Mouse (Mus musculus): ENCODE measurements around the gene Dlx1.
A peak's percentile ranks its signal among the peaks of the same experiment; 100 is the strongest.

Gene Dlx1

GRCm38 (mm10) chr2:71522871-71523270 lies 5.0 kb upstream of the Dlx1 start:
- H3K36me3 ChIP-seq (ENCODE audit: insufficient read depth, low read length) = no peaks in the 10 kb centered on the region
- H3K9me3 ChIP-seq (ENCODE audit: low read length) = no peaks in the 10 kb centered on the region
- peaks cover 56% of the 10 kb centered on the region for H3K27me3 ChIP-seq (ENCODE audit: insufficient read depth, low read length)
- H3K4me1 ChIP-seq (replicated peaks; ENCODE audit: low read depth, low read length) = peaks cover 48% of the 10 kb centered on the region
- TF ChIP-seq NANOG (IDR thresholded peaks at IDR 0.05; ENCODE audit: borderline replicate concordance, low read length) = no peak
- no peak for TF ChIP-seq CTCF (conservative IDR thresholded peaks at IDR 0.05; ENCODE audit: low read length)
- no peak for TF ChIP-seq POU5F1 (IDR thresholded peaks at IDR 0.05; ENCODE audit: borderline replicate concordance, low read length)
- no peak overlapping the region for H3K4me3 ChIP-seq (replicated peaks; ENCODE audit: low read length)

GRCm38 (mm10) chr2:71523431-71523830 lies 4.5 kb upstream of the Dlx1 start:
- H3K27me3 ChIP-seq (ENCODE audit: insufficient read depth, low read length) = peaks cover 62% of the 10 kb centered on the region
- no peak for TF ChIP-seq NANOG (IDR thresholded peaks at IDR 0.05; ENCODE audit: borderline replicate concordance, low read length)
- TF ChIP-seq CTCF (conservative IDR thresholded peaks at IDR 0.05; ENCODE audit: low read length) = no peak
- TF ChIP-seq POU5F1 (IDR thresholded peaks at IDR 0.05; ENCODE audit: borderline replicate concordance, low read length) = no peak
- H3K9me3 ChIP-seq (ENCODE audit: low read length) = no peaks in the 10 kb centered on the region
- H3K36me3 ChIP-seq (ENCODE audit: insufficient read depth, low read length) = no peaks in the 10 kb centered on the region
- H3K4me1 ChIP-seq (replicated peaks; ENCODE audit: low read depth, low read length) = peaks cover 53% of the 10 kb centered on the region
- H3K4me3 ChIP-seq (replicated peaks; ENCODE audit: low read length) = no peak overlapping the region

- TF ChIP-seq POU5F1 (IDR thresholded peaks at IDR 0.05; ENCODE audit: borderline replicate concordance, low read length) = no peak
- no peak for TF ChIP-seq CTCF (conservative IDR thresholded peaks at IDR 0.05; ENCODE audit: low read length)
- no peak for TF ChIP-seq NANOG (IDR thresholded peaks at IDR 0.05; ENCODE audit: borderline replicate concordance, low read length)
- no peak overlapping the region for H3K4me3 ChIP-seq (replicated peaks; ENCODE audit: low read length)
- H3K36me3 ChIP-seq (ENCODE audit: insufficient read depth, low read length) = no peaks in the 10 kb centered on the region
- H3K27me3 ChIP-seq (ENCODE audit: insufficient read depth, low read length) = peaks cover 73% of the 10 kb centered on the region
- peaks cover 60% of the 10 kb centered on the region for H3K4me1 ChIP-seq (replicated peaks; ENCODE audit: low read depth, low read length)
- no peaks in the 10 kb centered on the region for H3K9me3 ChIP-seq (ENCODE audit: low read length)
Observed at GRCm38 (mm10) chr2:71524763-71525162, 3.1 kb upstream of the Dlx1 start.

DNA sequence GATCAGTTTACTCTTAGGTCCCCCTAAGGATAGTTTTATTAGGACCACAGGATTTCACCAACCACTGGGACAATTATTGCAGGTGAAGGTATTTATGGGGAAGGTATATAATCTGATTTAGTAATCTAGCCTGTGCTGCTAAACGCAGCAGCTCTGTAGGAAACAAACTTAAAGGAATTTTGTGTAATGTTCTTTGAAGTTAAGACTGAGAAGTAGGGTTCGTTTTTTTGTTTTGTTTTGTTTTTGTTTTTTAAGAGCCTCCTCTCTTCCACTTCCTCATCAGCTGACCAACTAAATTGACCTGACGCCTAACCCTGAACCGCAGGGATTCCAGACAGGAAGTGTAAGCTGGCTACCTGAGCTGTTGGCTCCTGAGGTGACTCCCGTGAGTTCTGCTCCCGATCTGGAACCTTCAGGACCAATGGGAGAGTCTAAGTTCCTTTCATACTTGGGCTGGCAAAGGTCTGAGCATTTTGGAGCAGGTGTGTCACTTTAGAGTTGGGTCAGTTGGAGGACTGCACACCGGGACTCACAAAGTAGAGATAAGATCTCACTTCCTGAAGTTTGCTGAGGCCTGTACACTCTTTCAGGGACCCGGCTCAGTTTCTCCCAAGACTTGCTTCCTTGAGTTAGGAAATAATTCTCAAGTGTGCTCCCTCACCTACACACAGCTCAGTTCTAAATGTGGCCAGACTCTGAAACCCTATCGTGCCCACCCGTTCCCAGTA lies 1.2 kb upstream of the Dlx1 start:
- no peak for TF ChIP-seq NANOG (IDR thresholded peaks at IDR 0.05; ENCODE audit: borderline replicate concordance, low read length)
- no peak for TF ChIP-seq CTCF (conservative IDR thresholded peaks at IDR 0.05; ENCODE audit: low read length)
- no peak for TF ChIP-seq POU5F1 (IDR thresholded peaks at IDR 0.05; ENCODE audit: borderline replicate concordance, low read length)
- H3K4me3 ChIP-seq (replicated peaks; ENCODE audit: low read length) = no peak overlapping the region
- H3K27me3 ChIP-seq (ENCODE audit: insufficient read depth, low read length) = peaks cover 90% of the 10 kb centered on the region
- H3K36me3 ChIP-seq (ENCODE audit: insufficient read depth, low read length) = no peaks in the 10 kb centered on the region
- peaks cover 72% of the 10 kb centered on the region for H3K4me1 ChIP-seq (replicated peaks; ENCODE audit: low read depth, low read length)
- no peaks in the 10 kb centered on the region for H3K9me3 ChIP-seq (ENCODE audit: low read length)

DNA sequence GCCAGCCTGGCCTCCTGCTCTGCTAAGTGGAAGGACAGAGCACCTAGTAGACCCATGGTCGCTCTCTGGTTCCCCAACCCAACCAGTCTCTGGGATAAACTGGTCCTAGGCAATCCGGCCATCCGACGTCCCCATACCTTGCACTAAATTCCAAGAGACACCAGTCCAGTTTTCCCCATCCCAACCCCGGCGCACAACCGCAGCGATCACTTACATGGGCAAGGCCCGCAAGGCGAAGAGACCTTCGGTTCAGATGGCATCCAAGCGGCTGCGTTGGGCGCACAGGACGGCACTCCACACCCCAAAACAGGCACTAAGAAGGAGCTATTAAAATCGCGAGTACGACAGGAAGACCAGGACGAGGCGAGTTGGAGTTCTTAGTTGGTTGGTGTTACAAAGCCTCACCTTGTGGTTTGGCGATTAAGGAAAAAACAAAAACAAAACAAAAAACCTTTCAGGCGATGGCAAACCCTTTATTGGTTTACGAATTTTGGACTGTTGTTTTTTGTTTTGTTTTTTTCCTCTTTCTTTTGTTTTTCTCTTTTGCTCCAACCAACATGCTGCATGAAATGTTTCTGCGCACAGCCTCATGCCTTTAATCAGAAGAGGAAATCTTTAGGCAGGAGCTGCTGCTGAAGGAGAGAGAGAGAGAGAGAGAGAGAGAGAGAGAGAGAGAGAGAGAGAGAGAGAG lies 445 bp upstream of the Dlx1 start:
- no peaks in the 10 kb centered on the region for H3K9me3 ChIP-seq (ENCODE audit: low read length)
- TF ChIP-seq POU5F1 (IDR thresholded peaks at IDR 0.05; ENCODE audit: borderline replicate concordance, low read length) (no peak), NANOG (IDR thresholded peaks at IDR 0.05; ENCODE audit: borderline replicate concordance, low read length) (no peak), CTCF (conservative IDR thresholded peaks at IDR 0.05; ENCODE audit: low read length) (no peak)

DNA sequence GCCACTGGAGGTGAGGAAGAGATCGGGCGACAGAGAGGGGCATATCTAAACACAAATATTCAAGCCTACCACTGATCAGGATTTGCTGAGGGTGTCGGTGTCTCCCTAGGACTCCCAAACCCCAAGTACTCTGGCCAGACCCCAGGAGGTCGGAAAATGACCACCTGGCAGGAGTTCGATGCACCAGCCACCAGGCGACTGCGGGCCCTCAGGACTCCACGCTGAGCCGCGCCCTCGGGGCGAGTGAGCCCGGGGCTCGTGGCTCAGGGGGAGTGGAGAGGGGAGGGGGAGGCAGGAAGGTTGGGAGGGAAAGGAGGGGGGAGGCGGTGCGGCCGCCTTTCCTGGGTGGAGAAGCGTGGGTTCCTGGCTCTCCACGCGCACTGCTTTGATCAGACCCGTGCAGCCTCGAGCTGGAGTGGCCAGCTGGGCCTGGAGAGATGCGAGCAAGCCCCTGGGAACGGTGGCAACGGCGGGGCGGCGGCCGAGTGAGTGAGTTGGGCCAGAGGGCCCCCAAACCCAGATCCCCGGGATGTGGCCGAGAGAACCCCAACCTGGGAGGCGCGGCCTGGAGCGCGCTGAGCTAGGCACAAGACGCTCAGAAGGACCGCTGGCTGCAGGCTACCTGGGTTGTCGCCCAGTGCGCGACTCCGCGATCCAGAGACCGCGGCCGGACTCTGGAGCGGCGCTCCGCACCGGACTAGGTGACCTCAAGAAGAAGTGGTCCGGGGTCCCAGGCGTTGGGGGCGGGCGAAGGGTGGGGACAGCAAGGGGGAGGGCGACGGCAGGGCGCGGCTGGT lies 999 bp downstream of the Dlx1 start:
- Histone ChIP-seq H3K4me3 (replicated peaks; ENCODE audit: low read length) (peak overlapping the region; percentile 83), H3K4me1 (replicated peaks; ENCODE audit: low read depth, low read length) (peaks cover 76% of the 10 kb centered on the region), H3K9me3 (ENCODE audit: low read length) (no peaks in the 10 kb centered on the region), H3K36me3 (ENCODE audit: insufficient read depth, low read length) (no peaks in the 10 kb centered on the region), H3K27me3 (ENCODE audit: insufficient read depth, low read length) (peaks cover 96% of the 10 kb centered on the region)
- TF ChIP-seq NANOG (IDR thresholded peaks at IDR 0.05; ENCODE audit: borderline replicate concordance, low read length) = no peak
- no peak for TF ChIP-seq CTCF (conservative IDR thresholded peaks at IDR 0.05; ENCODE audit: low read length)
- TF ChIP-seq POU5F1 (IDR thresholded peaks at IDR 0.05; ENCODE audit: borderline replicate concordance, low read length) = no peak

More for the DNA sequence above, 445 bp upstream of the Dlx1 start:
- Histone ChIP-seq H3K36me3 (ENCODE audit: insufficient read depth, low read length) (no peaks in the 10 kb centered on the region), H3K4me1 (replicated peaks; ENCODE audit: low read depth, low read length) (peaks cover 79% of the 10 kb centered on the region), H3K27me3 (ENCODE audit: insufficient read depth, low read length) (peaks cover 96% of the 10 kb centered on the region), H3K4me3 (replicated peaks; ENCODE audit: low read length) (no peak overlapping the region)

DNA sequence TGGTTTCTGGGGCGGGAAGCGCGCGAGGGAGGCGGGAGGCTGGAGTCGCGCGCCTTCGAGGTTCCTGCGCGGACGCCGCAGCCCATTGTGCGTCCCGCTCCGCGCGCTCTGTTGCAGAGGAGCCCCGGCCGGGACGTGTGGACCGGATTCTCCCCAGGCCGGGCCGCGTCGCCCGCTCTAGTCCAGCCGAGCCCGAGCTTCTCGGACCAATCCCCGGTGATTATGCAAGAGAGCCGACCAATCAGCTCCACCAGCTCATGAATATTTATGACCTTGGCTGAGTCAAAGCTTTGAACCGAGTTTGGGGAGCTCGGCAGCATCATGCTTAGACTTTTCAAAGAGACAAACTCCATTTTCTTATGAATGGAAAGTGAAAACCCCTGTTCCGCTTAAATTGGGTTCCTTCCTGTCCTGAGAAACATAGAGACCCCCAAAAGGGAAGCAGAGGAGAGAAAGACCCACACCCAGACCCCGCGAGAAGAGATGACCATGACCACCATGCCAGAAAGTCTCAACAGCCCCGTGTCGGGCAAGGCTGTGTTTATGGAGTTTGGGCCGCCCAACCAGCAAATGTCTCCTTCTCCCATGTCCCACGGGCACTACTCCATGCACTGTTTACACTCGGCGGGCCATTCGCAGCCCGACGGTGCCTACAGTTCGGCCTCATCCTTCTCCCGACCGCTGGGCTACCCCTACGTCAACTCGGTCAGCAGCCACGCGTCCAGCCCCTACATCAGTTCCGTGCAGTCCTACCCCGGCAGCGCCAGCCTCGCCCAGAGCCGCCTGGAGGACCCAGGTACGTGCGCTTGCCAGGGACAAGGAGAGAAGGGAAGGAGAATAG lies 1.8 kb downstream of the Dlx1 start:
- H3K9me3 ChIP-seq (ENCODE audit: low read length) = no peaks in the 10 kb centered on the region
- peaks cover 98% of the 10 kb centered on the region for H3K27me3 ChIP-seq (ENCODE audit: insufficient read depth, low read length)
- H3K36me3 ChIP-seq (ENCODE audit: insufficient read depth, low read length) = no peaks in the 10 kb centered on the region
- peak overlapping the region; percentile 83 for H3K4me3 ChIP-seq (replicated peaks; ENCODE audit: low read length)
- H3K4me1 ChIP-seq (replicated peaks; ENCODE audit: low read depth, low read length) = peaks cover 81% of the 10 kb centered on the region
- TF ChIP-seq CTCF (conservative IDR thresholded peaks at IDR 0.05; ENCODE audit: low read length) (no peak), NANOG (IDR thresholded peaks at IDR 0.05; ENCODE audit: borderline replicate concordance, low read length) (no peak), POU5F1 (IDR thresholded peaks at IDR 0.05; ENCODE audit: borderline replicate concordance, low read length) (no peak)

Data from E14TG2a.4 (cell line).